Mouse (Mus musculus) heart, embryonic 15.5 days (tissue): ENCODE measurements around the gene Gm42742. TPM values are rescaled to one million over a fixed set of nuclear protein-coding genes. Genes with fewer than 3 reads are reported as not detected.

Source experiments
- ATAC-seq: fragments of 200-750 bp; cut with Nextera tagmentation; replicated peaks from 2 replicates; pipeline ENCODE4 v1.8.0; 2017; ENCODE audit warnings: low read depth, moderate TSS enrichment; ENCODE audit not compliant: insufficient number of reproducible peaks, insufficient read depth, low FRiP score
- H3K27ac ChIP-seq: fragments of 300-500 bp; sonication (generic); 2 replicates; pipeline ENCODE4 v1.5.1; 2015; ENCODE audit warnings: mild to moderate bottlenecking, inconsistent platforms
- H3K27me3 ChIP-seq: fragments of 300-500 bp; sonication (generic); 2 replicates; pipeline ENCODE4 v1.6.1; 2015; ENCODE audit warnings: inconsistent platforms
- H3K36me3 ChIP-seq: fragments of 300-500 bp; sonication (generic); 2 replicates; pipeline ENCODE4 v1.6.1; 2015; ENCODE audit warnings: mild to moderate bottlenecking, inconsistent platforms
- H3K4me1 ChIP-seq: fragments of 300-500 bp; sonication (generic); replicated peaks from 2 replicates; pipeline ENCODE4 v1.6.1; 2015; ENCODE audit warnings: inconsistent platforms
- H3K4me2 ChIP-seq: fragments of 300-500 bp; sonication (generic); 2 replicates; pipeline ENCODE4 v1.6.1; 2015; ENCODE audit warnings: inconsistent platforms, mild to moderate bottlenecking, moderate library complexity
- H3K4me3 ChIP-seq: fragments of 300-500 bp; sonication (generic); 2 replicates; pipeline ENCODE4 v1.5.1; 2015; ENCODE audit warnings: mild to moderate bottlenecking, inconsistent platforms
- H3K9ac ChIP-seq: fragments of 300-500 bp; sonication (generic); 2 replicates; pipeline ENCODE4 v1.6.1; 2015; ENCODE audit warnings: mild to moderate bottlenecking, inconsistent platforms
- H3K9me3 ChIP-seq: fragments of 300-500 bp; sonication (generic); replicated peaks from 2 replicates; pipeline ENCODE4 v1.6.1; 2016; ENCODE audit warnings: inconsistent platforms
- WGBS: fragments of 180-500 bp; shearing (Covaris S2); methylation state at CpG from one replicate; pipeline ENCODE4 v1.1.7; 2015; ENCODE audit warnings: mixed read lengths; 5-methylcytosine and 5-hydroxymethylcytosine counted together
- polyA plus RNA-seq: library from polyadenylated mRNA; unstranded; fragments of >200 nt; fragmentation: Nextera tagmentation; extraction: Ambion mirVana; gene quantifications from 2 replicates; pipeline ENCODE4 v1.2.1, GENCODE M21; 2015

The Gm42742 gene
- polyA plus RNA-seq, 1 experiment from 2014 or later: 16.6 TPM

- Histone ChIP-seq H3K27me3 (no peaks in the 10 kb centered on the region), H3K4me1 (peaks cover 47% of the 10 kb centered on the region), H3K9me3 (no peaks in the 10 kb centered on the region), H3K4me3 (peak overlapping the region; percentile 93), H3K36me3 (peaks cover 38% of the 10 kb centered on the region), H3K27ac (peak overlapping the region; percentile 99), H3K9ac (peak overlapping the region; percentile 99), H3K4me2 (peak overlapping the region; percentile 94)
- peak; percentile 14 for ATAC-seq
- under 1% methylated on average over 39 of the region's 48 CpGs for WGBS
Measured at GRCm38 (mm10) chr7:127026161-127026600, 5.3 kb upstream of the Gm42742 start.

- ATAC-seq: no peak
- WGBS: under 1% methylated on average over 44 of the region's 65 CpGs
- Histone ChIP-seq H3K27me3 (no peaks in the 10 kb centered on the region), H3K4me2 (peak overlapping the region; percentile 94), H3K4me3 (peak overlapping the region; percentile 93), H3K4me1 (peaks cover 53% of the 10 kb centered on the region), H3K9me3 (no peaks in the 10 kb centered on the region), H3K27ac (peak overlapping the region; percentile 99), H3K36me3 (peaks cover 35% of the 10 kb centered on the region), H3K9ac (peak overlapping the region; percentile 99)
Measured at GRCm38 (mm10) chr7:127025556-127026160, 4.8 kb upstream of the Gm42742 start.

- peaks cover 60% of the 10 kb centered on the region for H3K4me1 ChIP-seq
- H3K36me3 ChIP-seq: peaks cover 29% of the 10 kb centered on the region
- H3K27ac ChIP-seq: peak overlapping the region; percentile 99
Measured at GRCm38 (mm10) chr7:127024755-127025555, 4.1 kb upstream of the Gm42742 start.

GRCm38 (mm10) chr7:127023896-127024690 is 3.2 kb upstream of the Gm42742 start:
- no peak for ATAC-seq
- Histone ChIP-seq H3K4me3 (peak overlapping the region; percentile 93), H3K36me3 (peaks cover 24% of the 10 kb centered on the region), H3K4me1 (peaks cover 67% of the 10 kb centered on the region), H3K9ac (peak overlapping the region; percentile 99), H3K27ac (peak overlapping the region; percentile 99), H3K4me2 (peak overlapping the region; percentile 94), H3K9me3 (no peaks in the 10 kb centered on the region), H3K27me3 (no peaks in the 10 kb centered on the region)
- WGBS: 19% methylated on average over 19 of the region's 19 CpGs

More at GRCm38 (mm10) chr7:127024755-127025555, 4.1 kb upstream of the Gm42742 start:
- 1% methylated on average over 30 of the region's 30 CpGs for WGBS
- Histone ChIP-seq H3K27me3 (no peaks in the 10 kb centered on the region), H3K4me2 (peak overlapping the region; percentile 94), H3K9ac (peak overlapping the region; percentile 99), H3K9me3 (no peaks in the 10 kb centered on the region), H3K4me3 (peak overlapping the region; percentile 93)
- ATAC-seq: peak; percentile 7; the same call in 1 of the 2 replicates

GRCm38 (mm10) chr7:127023272-127023691 is 2.4 kb upstream of the Gm42742 start:
- peak overlapping the region; percentile 99 for H3K9ac ChIP-seq
- no peaks in the 10 kb centered on the region for H3K27me3 ChIP-seq
- H3K4me3 ChIP-seq: peak overlapping the region; percentile 93
- ATAC-seq: no peak
- peak overlapping the region; percentile 94 for H3K4me2 ChIP-seq
- 75% methylated on average over 13 of the region's 13 CpGs for WGBS
- H3K36me3 ChIP-seq: peaks cover 20% of the 10 kb centered on the region
- peak overlapping the region; percentile 48; the same call in 1 of the 2 replicates for H3K27ac ChIP-seq
- peaks cover 67% of the 10 kb centered on the region for H3K4me1 ChIP-seq
- no peaks in the 10 kb centered on the region for H3K9me3 ChIP-seq

- peak overlapping the region; percentile 94 for H3K4me2 ChIP-seq
- H3K9ac ChIP-seq: peak overlapping the region; percentile 99; the same call in 1 of the 2 replicates
- H3K4me1 ChIP-seq: peaks cover 64% of the 10 kb centered on the region
- H3K27me3 ChIP-seq: no peaks in the 10 kb centered on the region
- peak overlapping the region; percentile 93 for H3K4me3 ChIP-seq
- ATAC-seq: no peak
- peaks cover 20% of the 10 kb centered on the region for H3K36me3 ChIP-seq
- WGBS: 84% methylated on average over 7 of the region's 7 CpGs
- peak overlapping the region; percentile 48; the same call in 1 of the 2 replicates for H3K27ac ChIP-seq
- no peaks in the 10 kb centered on the region for H3K9me3 ChIP-seq
Measured at GRCm38 (mm10) chr7:127022528-127023271, 1.8 kb upstream of the Gm42742 start.

- H3K4me1 ChIP-seq: peaks cover 66% of the 10 kb centered on the region
Measured at GRCm38 (mm10) chr7:127021563-127022527, 948 bp upstream of the Gm42742 start.

GRCm38 (mm10) chr7:127020491-127020890 is 406 bp downstream of the Gm42742 start:
- WGBS: 49% methylated on average over 5 of the region's 5 CpGs
- H3K36me3 ChIP-seq: peaks cover 20% of the 10 kb centered on the region
- H3K27ac ChIP-seq: peak overlapping the region; percentile 44; the same call in 1 of the 2 replicates
- no peak for ATAC-seq
- H3K9me3 ChIP-seq: no peaks in the 10 kb centered on the region
- peaks cover 74% of the 10 kb centered on the region for H3K4me1 ChIP-seq
- H3K4me3 ChIP-seq: peak overlapping the region; percentile 53
- no peaks in the 10 kb centered on the region for H3K27me3 ChIP-seq
- H3K4me2 ChIP-seq: peak overlapping the region; percentile 82
- peak overlapping the region; percentile 66 for H3K9ac ChIP-seq

More at GRCm38 (mm10) chr7:127021563-127022527, 948 bp upstream of the Gm42742 start:
- WGBS: 49% methylated on average over 5 of the region's 5 CpGs
- no peak for ATAC-seq
- peak overlapping the region; percentile 53 for H3K4me3 ChIP-seq
- H3K27me3 ChIP-seq: no peaks in the 10 kb centered on the region
- peak overlapping the region; percentile 66 for H3K9ac ChIP-seq
- H3K36me3 ChIP-seq: peaks cover 20% of the 10 kb centered on the region
- peak overlapping the region; percentile 44 for H3K27ac ChIP-seq
- H3K4me2 ChIP-seq: peak overlapping the region; percentile 82
- H3K9me3 ChIP-seq: no peaks in the 10 kb centered on the region

GRCm38 (mm10) chr7:127020031-127020430 is 866 bp downstream of the Gm42742 start:
- H3K27me3 ChIP-seq: no peaks in the 10 kb centered on the region
- WGBS: 74% methylated on average over 3 of the region's 3 CpGs
- peak overlapping the region; percentile 44; the same call in 1 of the 2 replicates for H3K27ac ChIP-seq
- ATAC-seq: no peak
- peaks cover 77% of the 10 kb centered on the region for H3K4me1 ChIP-seq
- no peaks in the 10 kb centered on the region for H3K9me3 ChIP-seq
- peak overlapping the region; percentile 82 for H3K4me2 ChIP-seq
- H3K36me3 ChIP-seq: peaks cover 22% of the 10 kb centered on the region
- peak overlapping the region; percentile 53 for H3K4me3 ChIP-seq
- no peak overlapping the region for H3K9ac ChIP-seq
